Mouse (Mus musculus): ENCODE results near the gene Srsf1. TPM values are rescaled to one million over a fixed set of nuclear protein-coding genes. Genes with fewer than 3 reads are reported as not detected.

The Srsf1 gene
- polyA plus RNA-seq, 1 experiment from 2014 or later: 334 TPM

- WGBS: 15% methylated on average over 4 of the region's 4 CpGs
- Histone ChIP-seq H3K36me3 (ENCODE audit: control insufficient read depth, insufficient read depth, low read length) (no peaks in the 10 kb centered on the region), H3K4me2 (ENCODE audit: low read length) (peak overlapping the region; percentile 75; the same call in 1 of the 2 replicates), H3K9ac (ENCODE audit: low read length) (0 out of 2 replicates have a peak overlapping the region, but pooled peaks have one; percentile 0), H3K9me3 (ENCODE audit: control insufficient read depth, low read length) (no peaks in the 10 kb centered on the region), H3K4me3 (ENCODE audit: low read depth, low read length) (no peak overlapping the region), H3K27me3 (replicated peaks; ENCODE audit: control insufficient read depth, insufficient read depth, low read length) (0 out of 2 replicates have a peak, but pooled peaks cover 3% of the 10 kb centered on the region), H3K27ac (ENCODE audit: low read depth) (peak overlapping the region; percentile 20; the same call in 1 of the 2 replicates), H3K4me1 (replicated peaks; ENCODE audit: control insufficient read depth, insufficient read depth, low read length) (peaks cover 20% of the 10 kb centered on the region)
- ATAC-seq (replicated peaks; ENCODE audit: low FRiP score, low TSS enrichment, low read depth): no peak
- DNase-seq (ENCODE audit: low spot score): no peak
Measured at GRCm38 (mm10) chr11:88097173-88097572, 50.0 kb downstream of the Srsf1 start.

- Histone ChIP-seq H3K4me3 (ENCODE audit: low read depth, low read length) (peak within 1 kb of the TSS; percentile 71), H3K27me3 (replicated peaks; ENCODE audit: control insufficient read depth, insufficient read depth, low read length) (0 out of 2 replicates have a peak, but pooled peaks cover 3% of the 10 kb centered on the region), H3K4me1 (replicated peaks; ENCODE audit: control insufficient read depth, insufficient read depth, low read length) (peaks cover 20% of the 10 kb centered on the region), H3K9me3 (ENCODE audit: control insufficient read depth, low read length) (no peaks in the 10 kb centered on the region), H3K9ac (ENCODE audit: low read length) (peak within 1 kb of the TSS; percentile 91), H3K36me3 (ENCODE audit: control insufficient read depth, insufficient read depth, low read length) (no peaks in the 10 kb centered on the region), H3K4me2 (ENCODE audit: low read length) (peak within 1 kb of the TSS; percentile 75), H3K27ac (ENCODE audit: low read depth) (peak within 1 kb of the TSS; percentile 91)
- no peak for ATAC-seq (replicated peaks; ENCODE audit: low FRiP score, low TSS enrichment, low read depth)
- WGBS: 28% methylated on average over 17 of the region's 17 CpGs
- no peak for DNase-seq (ENCODE audit: low spot score)
Measured at GRCm38 (mm10) chr11:88098021-88098729, 51.0 kb downstream of the Srsf1 start, which contains the start of gene Cuedc1. Cuedc1 (plus strand) TSS chr11:88098058.

- H3K27me3 ChIP-seq (replicated peaks; ENCODE audit: control insufficient read depth, insufficient read depth, low read length): 0 out of 2 replicates have a peak, but pooled peaks cover 3% of the 10 kb centered on the region
- H3K27ac ChIP-seq (ENCODE audit: low read depth): peak overlapping the region; percentile 91
- H3K4me2 ChIP-seq (ENCODE audit: low read length): peak overlapping the region; percentile 75
- H3K9ac ChIP-seq (ENCODE audit: low read length): peak overlapping the region; percentile 91
- WGBS: under 1% methylated on average over 75 of the region's 95 CpGs
- DNase-seq (ENCODE audit: low spot score) (peak; percentile 88), ATAC-seq (replicated peaks; ENCODE audit: low FRiP score, low TSS enrichment, low read depth) (peak; percentile 59)
- H3K36me3 ChIP-seq (ENCODE audit: control insufficient read depth, insufficient read depth, low read length): no peaks in the 10 kb centered on the region
- peaks cover 20% of the 10 kb centered on the region for H3K4me1 ChIP-seq (replicated peaks; ENCODE audit: control insufficient read depth, insufficient read depth, low read length)
- H3K9me3 ChIP-seq (ENCODE audit: control insufficient read depth, low read length): no peaks in the 10 kb centered on the region
- H3K4me3 ChIP-seq (ENCODE audit: low read depth, low read length): peak overlapping the region; percentile 71
Measured at GRCm38 (mm10) chr11:88098787-88099598, 51.8 kb downstream of the Srsf1 start.

- Histone ChIP-seq H3K27ac (ENCODE audit: low read depth) (peak overlapping the region; percentile 91), H3K4me3 (ENCODE audit: low read depth, low read length) (peak overlapping the region; percentile 71), H3K36me3 (ENCODE audit: control insufficient read depth, insufficient read depth, low read length) (no peaks in the 10 kb centered on the region), H3K4me2 (ENCODE audit: low read length) (peak overlapping the region; percentile 75), H3K9ac (ENCODE audit: low read length) (peak overlapping the region; percentile 91), H3K9me3 (ENCODE audit: control insufficient read depth, low read length) (no peaks in the 10 kb centered on the region), H3K27me3 (replicated peaks; ENCODE audit: control insufficient read depth, insufficient read depth, low read length) (0 out of 2 replicates have a peak, but pooled peaks cover 3% of the 10 kb centered on the region), H3K4me1 (replicated peaks; ENCODE audit: control insufficient read depth, insufficient read depth, low read length) (peaks cover 20% of the 10 kb centered on the region)
- DNase-seq (ENCODE audit: low spot score) (peak; percentile 84), ATAC-seq (replicated peaks; ENCODE audit: low FRiP score, low TSS enrichment, low read depth) (peak; percentile 66)
- under 1% methylated on average over 26 of the region's 38 CpGs for WGBS
Measured at GRCm38 (mm10) chr11:88099599-88100023, 52.4 kb downstream of the Srsf1 start.

- Histone ChIP-seq H3K9ac (ENCODE audit: low read length) (no peak overlapping the region), H3K4me2 (ENCODE audit: low read length) (peak overlapping the region; percentile 75), H3K27me3 (replicated peaks; ENCODE audit: control insufficient read depth, insufficient read depth, low read length) (0 out of 2 replicates have a peak, but pooled peaks cover 3% of the 10 kb centered on the region), H3K27ac (ENCODE audit: low read depth) (no peak overlapping the region), H3K9me3 (ENCODE audit: control insufficient read depth, low read length) (no peaks in the 10 kb centered on the region), H3K36me3 (ENCODE audit: control insufficient read depth, insufficient read depth, low read length) (no peaks in the 10 kb centered on the region), H3K4me3 (ENCODE audit: low read depth, low read length) (peak overlapping the region; percentile 71), H3K4me1 (replicated peaks; ENCODE audit: control insufficient read depth, insufficient read depth, low read length) (peaks cover 20% of the 10 kb centered on the region)
- DNase-seq (ENCODE audit: low spot score) (no peak), ATAC-seq (replicated peaks; ENCODE audit: low FRiP score, low TSS enrichment, low read depth) (no peak)
- 35% methylated on average over 4 of the region's 4 CpGs for WGBS
Measured at GRCm38 (mm10) chr11:88100170-88100569, 53.0 kb downstream of the Srsf1 start.

Other genes with a start within 250 kb of the Srsf1 start
- 0.08 TPM in 1 of 2 replicates, not detected in the other for gene Lpo, start 219.1 kb upstream of the Srsf1 start, polyA plus RNA-seq (2014; fragmentation: Nextera tagmentation; extraction: Ambion mirVana)
- gene Mks1, start 194.2 kb upstream of the Srsf1 start, polyA plus RNA-seq (2014; fragmentation: Nextera tagmentation; extraction: Ambion mirVana): 14.0 and 15.2 TPM in 2 replicates
- 0.17 and 0.46 TPM in 2 replicates for gene Epx, start 171.8 kb upstream of the Srsf1 start, polyA plus RNA-seq (2014; fragmentation: Nextera tagmentation; extraction: Ambion mirVana)
- gene Olfr462, start 155.1 kb upstream of the Srsf1 start, polyA plus RNA-seq (2014; fragmentation: Nextera tagmentation; extraction: Ambion mirVana): not detected in 2 replicates
- gene Olfr463, start 150.0 kb upstream of the Srsf1 start, polyA plus RNA-seq (2014; fragmentation: Nextera tagmentation; extraction: Ambion mirVana): 0.13 TPM in 1 of 2 replicates, not detected in the other
- not detected in 2 replicates for gene Olfr464, start 126.4 kb upstream of the Srsf1 start, polyA plus RNA-seq (2014; fragmentation: Nextera tagmentation; extraction: Ambion mirVana)
- 14.1 and 20.4 TPM in 2 replicates for gene Dynll2, start 59.8 kb upstream of the Srsf1 start, polyA plus RNA-seq (2014; fragmentation: Nextera tagmentation; extraction: Ambion mirVana)
- 40.0 and 43.0 TPM in 2 replicates for gene Vezf1, start 20.9 kb downstream of the Srsf1 start, polyA plus RNA-seq (2014; fragmentation: Nextera tagmentation; extraction: Ambion mirVana)
- gene Cuedc1, start 50.7 kb downstream of the Srsf1 start, polyA plus RNA-seq (2014; fragmentation: Nextera tagmentation; extraction: Ambion mirVana): 16.7 and 16.9 TPM in 2 replicates
- gene Mrps23, start 157.0 kb downstream of the Srsf1 start, polyA plus RNA-seq (2014; fragmentation: Nextera tagmentation; extraction: Ambion mirVana): 60.8 and 65.2 TPM in 2 replicates
- not detected in 2 replicates for gene Ccdc182, start 246.7 kb downstream of the Srsf1 start, polyA plus RNA-seq (2014; fragmentation: Nextera tagmentation; extraction: Ambion mirVana)

Data from intestine, embryonic 14.5 days (tissue).